Mouse (Mus musculus): ENCODE measurements around the gene Drg1. TPM values are rescaled to one million over a fixed set of nuclear protein-coding genes. Genes with fewer than 3 reads are reported as not detected.
A peak's percentile ranks its signal among the peaks of the same experiment; 100 is the strongest.

Gene Drg1
- polyA plus RNA-seq, 1 experiment from 2014 or later, result 228 TPM

DNA sequence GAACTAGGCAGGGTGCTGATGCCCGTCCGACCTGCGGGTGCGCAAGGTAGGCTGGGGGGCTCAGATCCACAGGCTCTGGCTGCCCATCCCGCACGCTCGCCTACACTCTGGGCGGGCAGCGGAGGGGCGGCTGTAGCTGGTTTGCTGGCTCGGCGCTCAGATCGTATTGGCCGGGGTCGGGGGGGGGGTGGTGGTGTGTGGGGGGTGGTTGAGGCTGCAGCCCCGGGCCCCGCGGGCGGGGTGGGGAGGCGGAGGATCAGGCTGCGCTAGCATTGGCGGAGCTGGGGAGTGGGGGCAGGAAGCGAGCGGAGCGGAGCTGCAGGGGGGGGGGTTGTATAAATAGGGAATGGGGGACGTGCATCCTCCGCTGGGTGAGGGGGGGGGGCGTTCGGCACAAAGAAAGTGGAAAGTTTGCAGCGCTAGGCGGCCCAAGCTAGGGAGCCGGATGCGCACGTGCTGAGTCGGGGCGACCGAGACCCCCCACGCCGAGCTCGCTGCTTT is 23.1 kb upstream of the Drg1 start:
- Histone ChIP-seq H3K9me3 (no peaks in the 10 kb centered on the region), H3K4me3 (replicated peaks) (peak overlapping the region; percentile 86), H3K36me3 (peaks cover 18% of the 10 kb centered on the region), H3K4me1 (replicated peaks) (peaks cover 34% of the 10 kb centered on the region), H3K9ac (replicated peaks) (peak overlapping the region; percentile 97), H3K27ac (peak overlapping the region; percentile 100), H3K27me3 (no peaks in the 10 kb centered on the region), H3K4me2 (peak overlapping the region; percentile 100)
- WGBS, result 1% methylated on average over 38 of the region's 40 CpGs
- peak; percentile 82 for ATAC-seq (ENCODE audit: insufficient number of reproducible peaks, insufficient read depth, low FRiP score, low TSS enrichment, low read depth)

DNA sequence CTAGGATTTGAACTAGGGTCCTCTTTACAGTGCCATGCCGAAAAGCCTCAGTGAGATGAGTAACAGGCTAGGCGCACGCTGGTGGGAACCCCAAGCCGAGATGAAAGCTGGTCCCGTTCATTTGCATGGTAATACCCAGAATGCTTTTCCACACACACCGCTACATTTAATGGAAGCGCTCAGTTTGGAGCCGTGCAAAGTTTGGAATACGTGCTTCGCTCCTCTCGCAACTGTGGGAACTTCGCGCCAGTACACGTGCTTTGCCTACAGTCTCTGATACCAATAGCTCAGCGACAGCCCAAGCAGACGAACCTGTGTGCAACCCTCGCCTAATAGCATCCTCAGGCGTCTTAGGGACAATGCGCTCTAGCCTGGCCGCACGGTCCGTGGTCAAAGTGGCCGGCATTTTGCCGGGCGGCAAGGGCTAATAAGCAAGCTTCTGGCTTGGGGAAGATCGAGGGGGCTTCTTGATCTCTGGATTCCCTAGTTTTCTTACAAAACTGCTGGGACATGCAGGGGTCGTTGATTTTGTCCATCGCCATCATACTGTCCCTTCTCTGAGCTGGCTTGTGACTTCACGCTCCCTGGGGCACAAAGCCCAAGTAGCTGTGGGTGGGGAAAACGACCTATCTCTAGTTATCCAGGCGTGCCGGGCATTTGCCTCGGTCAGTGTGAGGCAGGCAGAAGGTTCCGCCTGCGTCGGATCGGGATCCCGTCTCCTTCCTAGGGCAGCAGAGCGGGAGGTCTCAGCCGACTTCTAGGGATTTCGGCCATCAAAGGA is 22.5 kb upstream of the Drg1 start, which contains the start of gene Patz1:
Gene Patz1, plus strand, starts transcription at position 354 of the 781 bp plus-strand sequence.
- peaks cover 12% of the 10 kb centered on the region for H3K36me3 ChIP-seq
- H3K4me1 ChIP-seq (replicated peaks), result peaks cover 27% of the 10 kb centered on the region
- ATAC-seq (ENCODE audit: insufficient number of reproducible peaks, insufficient read depth, low FRiP score, low TSS enrichment, low read depth), result peak; percentile 16
- H3K4me2 ChIP-seq, result peak within 1 kb of the TSS; percentile 100
- no peaks in the 10 kb centered on the region for H3K27me3 ChIP-seq
- WGBS, result under 1% methylated on average over 41 of the region's 41 CpGs
- peak within 1 kb of the TSS; percentile 100 for H3K27ac ChIP-seq
- H3K9ac ChIP-seq (replicated peaks), result peak within 1 kb of the TSS; percentile 97
- no peaks in the 10 kb centered on the region for H3K9me3 ChIP-seq
- peak within 1 kb of the TSS; percentile 86 for H3K4me3 ChIP-seq (replicated peaks)

DNA sequence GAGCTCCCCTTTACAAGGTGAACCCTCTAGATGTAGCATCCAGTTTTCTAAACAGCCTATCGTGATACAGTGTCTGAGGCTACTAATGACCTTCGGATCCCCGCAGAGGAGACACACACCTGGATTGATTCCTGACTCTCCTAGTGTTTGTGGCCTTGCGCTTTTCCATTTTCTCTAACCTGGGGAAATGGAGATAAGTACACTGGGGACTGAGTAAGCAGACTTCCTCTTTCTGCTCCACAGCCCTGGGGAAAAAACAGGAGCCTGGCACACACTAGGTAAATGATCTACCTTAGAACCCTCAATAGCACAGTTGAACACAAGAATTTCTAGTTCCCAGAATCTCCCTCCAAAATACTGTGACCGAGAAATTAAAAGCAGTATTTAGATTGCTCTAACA is 21.7 kb upstream of the Drg1 start:
- Histone ChIP-seq H3K9ac (replicated peaks) (peak overlapping the region; percentile 97), H3K27ac (peak overlapping the region; percentile 100; the same call in 1 of the 2 replicates), H3K4me1 (replicated peaks) (peaks cover 19% of the 10 kb centered on the region), H3K4me3 (replicated peaks) (peak overlapping the region; percentile 86), H3K27me3 (no peaks in the 10 kb centered on the region), H3K4me2 (peak overlapping the region; percentile 100), H3K36me3 (peaks cover 4% of the 10 kb centered on the region), H3K9me3 (no peaks in the 10 kb centered on the region)
- no peak for ATAC-seq (ENCODE audit: insufficient number of reproducible peaks, insufficient read depth, low FRiP score, low TSS enrichment, low read depth)
- WGBS, result 67% methylated on average over 5 of the region's 5 CpGs

DNA sequence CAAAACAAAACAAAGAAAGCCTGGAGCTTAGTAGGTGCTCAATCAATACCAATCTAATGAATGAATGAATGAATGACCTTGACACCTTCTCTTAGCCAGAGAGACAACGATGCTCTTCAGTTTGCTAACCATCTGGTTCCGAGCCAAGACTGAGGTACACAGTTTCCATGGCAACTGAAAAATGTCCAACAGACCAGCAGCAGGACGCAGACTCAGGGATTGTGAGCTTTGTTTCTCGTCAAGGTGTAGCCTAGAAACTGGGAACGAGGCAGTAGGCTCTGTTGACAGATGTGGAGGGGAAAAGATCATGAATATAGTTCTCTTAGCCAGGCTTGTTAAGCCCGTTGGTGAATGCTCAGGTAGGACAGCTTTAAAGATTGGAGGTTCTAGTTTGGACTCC is 20.9 kb upstream of the Drg1 start:
- Histone ChIP-seq H3K9ac (replicated peaks) (no peak overlapping the region), H3K36me3 (no peaks in the 10 kb centered on the region; the same call in 1 of the 2 replicates), H3K9me3 (no peaks in the 10 kb centered on the region), H3K27ac (no peak overlapping the region), H3K27me3 (no peaks in the 10 kb centered on the region), H3K4me1 (replicated peaks) (peaks cover 16% of the 10 kb centered on the region), H3K4me2 (no peak overlapping the region), H3K4me3 (replicated peaks) (no peak overlapping the region)
- 55% methylated on average over 6 of the region's 6 CpGs for WGBS
- no peak for ATAC-seq (ENCODE audit: insufficient number of reproducible peaks, insufficient read depth, low FRiP score, low TSS enrichment, low read depth)

DNA sequence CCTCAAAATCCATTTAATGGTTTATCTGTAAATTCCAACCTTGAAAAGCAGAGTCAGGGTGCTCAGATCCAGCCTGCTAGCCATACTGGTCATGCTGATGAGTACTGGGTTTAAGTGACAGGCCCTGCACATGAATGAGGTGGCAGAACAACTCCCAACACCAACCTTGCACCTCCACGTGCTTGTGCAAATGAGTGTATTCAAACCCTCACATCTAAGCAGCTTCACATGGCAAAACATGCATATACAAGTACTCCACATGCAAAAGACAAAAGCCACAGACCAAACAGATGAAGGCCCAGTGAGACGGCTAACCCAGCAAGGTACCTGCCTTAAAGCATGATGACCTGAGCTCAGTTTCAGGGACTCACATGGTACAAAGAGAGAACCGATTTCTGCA is 19.7 kb upstream of the Drg1 start:
- Histone ChIP-seq H3K9me3 (0 out of 2 replicates have a peak, but pooled peaks cover 6% of the 10 kb centered on the region), H3K27ac (no peak overlapping the region), H3K4me3 (replicated peaks) (no peak overlapping the region), H3K36me3 (no peaks in the 10 kb centered on the region), H3K4me2 (no peak overlapping the region), H3K27me3 (no peaks in the 10 kb centered on the region), H3K9ac (replicated peaks) (no peak overlapping the region), H3K4me1 (replicated peaks) (peaks cover 11% of the 10 kb centered on the region)
- no peak for ATAC-seq (ENCODE audit: insufficient number of reproducible peaks, insufficient read depth, low FRiP score, low TSS enrichment, low read depth)
- WGBS, result 82% methylated on average over 3 of the region's 3 CpGs

DNA sequence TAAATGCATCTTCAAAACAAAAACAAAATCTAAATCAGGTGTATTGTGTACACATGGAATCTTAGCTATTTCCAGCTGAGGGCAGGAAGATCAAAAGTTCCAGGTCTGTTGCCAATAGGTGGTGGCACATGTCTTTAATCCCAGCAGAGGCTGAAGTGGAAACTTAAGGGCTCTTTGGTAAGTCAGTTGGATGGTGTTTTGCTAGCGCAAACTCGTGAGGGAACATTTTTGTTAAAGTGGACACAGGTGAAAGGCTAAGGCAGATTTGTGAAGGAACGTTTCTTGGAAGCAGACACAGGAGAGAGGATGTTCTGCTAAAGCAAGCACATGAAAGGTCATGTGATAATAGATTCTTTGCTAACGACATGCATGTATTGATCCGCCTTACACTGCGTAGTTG is 17.4 kb upstream of the Drg1 start:
- H3K4me1 ChIP-seq (replicated peaks), result peaks cover 11% of the 10 kb centered on the region
- H3K4me2 ChIP-seq, result no peak overlapping the region
- H3K27me3 ChIP-seq, result no peaks in the 10 kb centered on the region
- 0 out of 2 replicates have a peak, but pooled peaks cover 8% of the 10 kb centered on the region for H3K9me3 ChIP-seq
- no peaks in the 10 kb centered on the region for H3K36me3 ChIP-seq
- no peak overlapping the region for H3K27ac ChIP-seq
- WGBS, result 90% methylated on average over 6 of the region's 6 CpGs
- ATAC-seq (ENCODE audit: insufficient number of reproducible peaks, insufficient read depth, low FRiP score, low TSS enrichment, low read depth), result no peak
- H3K9ac ChIP-seq (replicated peaks), result no peak overlapping the region
- no peak overlapping the region for H3K4me3 ChIP-seq (replicated peaks)

DNA sequence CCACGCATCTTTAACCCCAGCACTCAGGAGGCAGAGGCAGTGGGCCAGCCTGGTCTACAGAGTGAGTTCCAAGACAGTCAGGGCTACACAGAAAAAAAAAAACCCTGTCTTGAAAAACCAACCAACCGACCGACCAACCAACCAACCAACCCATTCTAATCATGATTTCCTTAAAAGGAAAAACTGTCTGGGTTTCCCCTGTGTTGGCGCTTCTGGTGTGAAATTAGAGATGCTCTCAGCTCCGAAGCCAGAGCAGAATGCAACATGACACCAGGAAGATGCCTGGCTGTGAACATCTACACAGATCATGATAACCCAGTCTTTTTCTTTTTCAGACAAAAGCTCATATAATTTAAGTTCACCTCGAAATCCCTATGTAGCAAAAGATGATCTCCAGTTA is 16.7 kb upstream of the Drg1 start:
- Histone ChIP-seq H3K9ac (replicated peaks) (no peak overlapping the region), H3K4me2 (no peak overlapping the region), H3K4me1 (replicated peaks) (peaks cover 6% of the 10 kb centered on the region), H3K27me3 (no peaks in the 10 kb centered on the region), H3K9me3 (0 out of 2 replicates have a peak, but pooled peaks cover 8% of the 10 kb centered on the region), H3K36me3 (no peaks in the 10 kb centered on the region), H3K27ac (no peak overlapping the region), H3K4me3 (replicated peaks) (no peak overlapping the region)
- ATAC-seq (ENCODE audit: insufficient number of reproducible peaks, insufficient read depth, low FRiP score, low TSS enrichment, low read depth), result no peak
- WGBS, result 81% methylated on average over 6 of the region's 6 CpGs

DNA sequence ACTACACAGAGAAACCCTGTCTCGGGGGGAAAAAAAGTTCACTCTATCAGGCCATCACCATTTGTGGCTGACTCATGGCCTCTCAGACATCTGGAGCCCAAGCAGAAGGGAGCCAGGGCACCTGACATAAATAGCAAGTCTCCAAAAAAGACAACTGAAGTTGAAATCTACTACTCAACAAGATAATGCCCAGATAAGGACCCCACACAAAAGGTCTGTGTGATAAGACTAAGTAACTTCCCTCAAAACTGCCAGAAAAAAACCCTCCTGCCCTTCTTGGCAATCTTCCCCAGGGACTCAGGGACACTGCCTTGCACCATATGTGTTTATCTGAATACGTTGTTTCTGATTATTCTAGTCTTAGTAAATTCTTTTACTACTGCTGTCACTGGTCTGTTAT is 13.5 kb upstream of the Drg1 start:
- Histone ChIP-seq H3K27ac (no peak overlapping the region), H3K4me1 (replicated peaks) (no peaks in the 10 kb centered on the region), H3K27me3 (no peaks in the 10 kb centered on the region), H3K4me2 (no peak overlapping the region), H3K4me3 (replicated peaks) (no peak overlapping the region), H3K9ac (replicated peaks) (no peak overlapping the region), H3K9me3 (0 out of 2 replicates have a peak, but pooled peaks cover 8% of the 10 kb centered on the region), H3K36me3 (no peaks in the 10 kb centered on the region)
- WGBS, result 82% methylated on average over 2 of the region's 2 CpGs
- ATAC-seq (ENCODE audit: insufficient number of reproducible peaks, insufficient read depth, low FRiP score, low TSS enrichment, low read depth), result no peak

DNA sequence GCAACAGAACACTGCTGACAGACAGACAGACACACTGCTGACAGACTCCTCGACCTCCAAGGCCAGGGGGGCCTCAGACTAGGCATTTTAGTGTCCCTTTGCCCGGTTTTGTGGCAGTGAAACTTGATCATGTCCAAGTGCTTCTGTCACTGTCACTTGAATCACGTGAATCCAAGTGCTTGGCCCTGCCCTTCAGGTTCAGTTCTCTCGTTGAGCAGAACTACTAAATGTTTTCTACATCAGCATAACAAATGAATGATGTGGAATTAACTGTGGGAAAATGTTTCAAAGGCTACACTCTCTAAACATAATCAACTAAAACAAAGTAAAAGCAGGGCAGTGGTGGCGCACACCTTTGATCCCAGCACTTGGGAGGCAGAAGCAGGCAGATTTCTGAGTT is 12.1 kb upstream of the Drg1 start:
- Histone ChIP-seq H3K9me3 (0 out of 2 replicates have a peak, but pooled peaks cover 8% of the 10 kb centered on the region), H3K4me3 (replicated peaks) (no peak overlapping the region), H3K4me1 (replicated peaks) (no peaks in the 10 kb centered on the region), H3K9ac (replicated peaks) (no peak overlapping the region), H3K4me2 (no peak overlapping the region), H3K27me3 (no peaks in the 10 kb centered on the region), H3K36me3 (no peaks in the 10 kb centered on the region), H3K27ac (no peak overlapping the region)
- ATAC-seq (ENCODE audit: insufficient number of reproducible peaks, insufficient read depth, low FRiP score, low TSS enrichment, low read depth), result no peak
- 61% methylated on average over 5 of the region's 5 CpGs for WGBS

DNA sequence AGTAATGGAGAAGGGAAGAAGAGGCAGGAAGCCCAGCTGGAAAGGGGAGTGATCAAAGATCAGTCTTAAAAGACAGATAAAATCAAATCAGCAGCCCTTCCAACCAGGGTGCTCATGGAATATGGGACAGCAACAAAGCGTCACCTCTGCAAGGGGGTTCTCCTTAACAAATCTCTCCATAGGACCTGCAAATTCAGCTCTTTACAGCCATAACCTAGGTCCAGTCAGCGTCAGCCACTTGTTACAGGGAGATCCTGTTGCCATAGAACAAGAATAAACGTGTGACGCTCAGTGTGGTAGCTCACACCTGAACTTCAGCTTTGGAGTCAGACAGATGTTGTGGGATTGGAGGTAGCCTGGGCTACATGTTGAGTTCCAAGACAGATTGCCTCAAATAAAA is 3.0 kb upstream of the Drg1 start:
- ATAC-seq (ENCODE audit: insufficient number of reproducible peaks, insufficient read depth, low FRiP score, low TSS enrichment, low read depth), result no peak
- Histone ChIP-seq H3K9ac (replicated peaks) (no peak overlapping the region), H3K36me3 (peaks cover 2% of the 10 kb centered on the region; the same call in 1 of the 2 replicates), H3K4me3 (replicated peaks) (no peak overlapping the region), H3K4me1 (replicated peaks) (peaks cover 10% of the 10 kb centered on the region), H3K27me3 (no peaks in the 10 kb centered on the region), H3K27ac (no peak overlapping the region), H3K4me2 (no peak overlapping the region), H3K9me3 (no peaks in the 10 kb centered on the region)
- 39% methylated on average over 4 of the region's 4 CpGs for WGBS

DNA sequence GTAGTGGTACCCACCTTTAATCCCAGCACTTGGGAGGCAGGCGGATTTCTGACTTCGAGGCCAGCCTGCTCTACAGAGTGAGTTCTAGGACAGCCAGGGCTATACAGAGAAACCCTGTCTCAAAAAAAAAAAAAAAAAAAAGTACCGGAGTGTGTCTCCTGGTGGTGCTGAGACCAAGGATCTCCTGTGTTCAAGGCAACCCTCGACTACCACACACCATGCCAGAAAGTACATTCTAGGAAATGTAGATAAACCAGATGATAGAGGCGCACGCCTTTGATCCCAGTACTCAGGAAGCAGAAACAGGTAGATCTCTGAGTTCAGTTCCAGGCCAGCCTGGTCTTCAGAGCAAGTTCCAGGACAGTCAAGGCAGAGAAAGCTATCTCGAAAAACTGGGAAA is 918 bp upstream of the Drg1 start:
- peaks cover 20% of the 10 kb centered on the region for H3K36me3 ChIP-seq

More for the DNA sequence above, 918 bp upstream of the Drg1 start:
- ATAC-seq (ENCODE audit: insufficient number of reproducible peaks, insufficient read depth, low FRiP score, low TSS enrichment, low read depth), result no peak
- peak overlapping the region; percentile 77 for H3K4me2 ChIP-seq
- H3K9ac ChIP-seq (replicated peaks), result peak overlapping the region; percentile 75
- peaks cover 17% of the 10 kb centered on the region for H3K4me1 ChIP-seq (replicated peaks)
- peak overlapping the region; percentile 89 for H3K4me3 ChIP-seq (replicated peaks)
- peak overlapping the region; percentile 97; the same call in 1 of the 2 replicates for H3K27ac ChIP-seq
- 64% methylated on average over 7 of the region's 7 CpGs for WGBS
- no peaks in the 10 kb centered on the region for H3K27me3 ChIP-seq
- H3K9me3 ChIP-seq, result no peaks in the 10 kb centered on the region

All from limb, embryonic 12.5 days (tissue).